In the genomic region with DNA sequence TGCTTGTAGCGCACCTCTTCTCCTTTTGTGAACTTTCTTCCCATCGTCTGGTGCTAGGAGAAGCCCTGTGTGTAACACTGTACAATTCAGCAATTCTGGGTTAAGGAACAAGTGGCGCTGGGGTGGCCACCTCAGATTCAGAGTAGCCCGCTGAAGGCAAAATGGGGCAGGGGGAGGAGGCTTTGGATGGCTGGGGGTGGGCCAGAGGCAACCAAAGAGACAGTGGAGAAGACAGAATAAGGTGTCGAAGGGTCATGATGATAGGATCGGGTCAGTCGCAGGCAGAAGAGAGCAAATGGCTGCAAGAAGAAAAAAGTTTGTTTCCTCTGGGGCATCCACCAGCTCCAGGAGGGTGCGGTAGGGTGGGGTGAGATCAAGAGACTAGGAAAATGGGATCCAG, we compare ENCODE assay signal across 12 mouse cellular contexts. TPM values are rescaled to one million over a fixed set of nuclear protein-coding genes. Genes with fewer than 3 reads are reported as not detected.
DNase-seq lines count a peak whose midpoint lies in the region; ATAC-seq and TF ChIP-seq lines count a peak whose summit lies in the region.
"Had no signal": no experiment of that assay in that cellular context is flagged by ENCODE, and none has a peak within 500 bp of the region (broad histone marks: within the 10 kb centered on the region; RNA-seq: fewer than 3 reads in every experiment).

No protein-coding gene starts in this region.

- intact Hi-C loops in heart, postnatal 10 days (cut with DNase I), result loop anchor here (5.0 kb wide), 1 partner anchor 93 kb away; no protein-coding TSS in a partner anchor
- intact Hi-C loops in left cerebral cortex, postnatal 14 days (cut with DNase I), result loop anchor here (5.0 kb wide), 3 partner anchors 47 to 107 kb away; no protein-coding TSS in a partner anchor

- WGBS in lung, embryonic 14.5 days, result 41% methylated on average over 8 of the region's 8 CpGs
- 27% methylated on average over 8 of the region's 8 CpGs for WGBS in limb, embryonic 12.5 days

- no peak overlapping the region for H3K9ac ChIP-seq in lung, embryonic 14.5 days
- H3K9ac ChIP-seq in limb, embryonic 12.5 days (replicated peaks), result no peak overlapping the region

- no peaks in the 10 kb centered on the region for H3K36me3 ChIP-seq in lung, embryonic 14.5 days (ENCODE audit: insufficient read depth)
- no peaks in the 10 kb centered on the region for H3K36me3 ChIP-seq in limb, embryonic 12.5 days

- no peak overlapping the region for H3K27ac ChIP-seq in lung, embryonic 14.5 days (ENCODE audit: low read depth)
- no peak overlapping the region for H3K27ac ChIP-seq in limb, embryonic 12.5 days

- peak overlapping the region; percentile 43; the same call in 1 of the 2 replicates for H3K4me3 ChIP-seq in lung, embryonic 14.5 days (ENCODE audit: low read depth, low read length)
- H3K4me3 ChIP-seq in limb, embryonic 12.5 days (replicated peaks), result peak overlapping the region; percentile 52; the same call in 1 of the 2 replicates
- H3K4me3 ChIP-seq: erythroblast, embryonic 14.5 days had no signal

- no peaks in the 10 kb centered on the region; the same call in 1 of the 2 replicates for H3K4me1 ChIP-seq in lung, embryonic 14.5 days (ENCODE audit: insufficient read depth)
- H3K4me1 ChIP-seq in limb, embryonic 12.5 days (replicated peaks), result peaks cover 12% of the 10 kb centered on the region

- peaks cover 38% of the 10 kb centered on the region for H3K27me3 ChIP-seq in lung, embryonic 14.5 days (ENCODE audit: insufficient read depth, low read length)
- H3K27me3 ChIP-seq in limb, embryonic 12.5 days, result peaks cover 52% of the 10 kb centered on the region

- DNase-seq in heart, adult 11 months, result peak; percentile 61
- DNase-seq in heart, postnatal 10 days, result no peak
- DNase-seq in lung, embryonic 14.5 days, result no peak
- no peak for DNase-seq in lung, postnatal 4 days
- DNase-seq in retina, embryonic 14.5 days (ENCODE audit: low spot score), result peak; percentile 24
- no peak for DNase-seq in left cerebral cortex, postnatal 14 days (ENCODE audit: low spot score in 2 of 2)
- DNase-seq: adrenal gland, adult 8-10 months; cerebellum, adult 18-20 months; lung, postnatal 10 days had no signal

- no peaks in the 10 kb centered on the region for H3K9me3 ChIP-seq in lung, embryonic 14.5 days (ENCODE audit: low read depth, low read length)
- no peaks in the 10 kb centered on the region for H3K9me3 ChIP-seq in limb, embryonic 12.5 days

- H3K4me2 ChIP-seq in lung, embryonic 14.5 days, result peak overlapping the region; percentile 93; the same call in 1 of the 2 replicates
- peak overlapping the region; percentile 91; the same call in 1 of the 2 replicates for H3K4me2 ChIP-seq in limb, embryonic 12.5 days

- no peak for ATAC-seq in lung, embryonic 14.5 days (ENCODE audit: insufficient read depth)
- no peak for ATAC-seq in limb, embryonic 12.5 days (ENCODE audit: insufficient number of reproducible peaks, insufficient read depth, low FRiP score, low TSS enrichment, low read depth)
- no peak for ATAC-seq in erythroid progenitor cell, adult 5-6 weeks (replicated peaks; ENCODE audit: low FRiP score, poor library complexity, severe bottlenecking)

- no peak for TF ChIP-seq CTCF in lung, embryonic 14.5 days (IDR thresholded peaks at IDR 0.05; ENCODE audit: low read depth)

RNA-seq across cellular contexts. Expression of gene Ildr2, which starts 1.2 kb away (rescaled TPM):
- 1 to 10 TPM; 3.8 to 4.6 TPM for total RNA-seq in heart, postnatal 10 days (2021)
- polyA plus RNA-seq in lung, embryonic 14.5 days (2014; fragmentation: Nextera tagmentation; extraction: Ambion mirVana), result 1.0 and 1.3 TPM in 2 replicates
- polyA plus RNA-seq in limb, embryonic 12.5 days (2016; fragmentation: Nextera tagmentation; extraction: Ambion mirVana), result 0.23 and 0.29 TPM in 2 replicates
- total RNA-seq in left cerebral cortex, postnatal 14 days (2021), result 100 to 1,000 TPM; 146 to 166 TPM
- not detected in 2 replicates for total RNA-seq in erythroid progenitor cell, adult 5-6 weeks (2015; ENCODE audit: low replicate concordance)
- not detected in 2 replicates for total RNA-seq in erythroid progenitor cell, adult 5-6 weeks (2017; ENCODE audit: low replicate concordance)
- polyA plus RNA-seq: erythroblast, embryonic 14.5 days had no signal

RNA-seq across cellular contexts. Expression of gene Mael, which starts 16.5 kb away (rescaled TPM):
- not detected for total RNA-seq in heart, postnatal 10 days (2021)
- polyA plus RNA-seq in lung, embryonic 14.5 days (2014; fragmentation: Nextera tagmentation; extraction: Ambion mirVana), result not detected in 2 replicates
- 0.14 TPM in 1 of 2 replicates, not detected in the other for polyA plus RNA-seq in limb, embryonic 12.5 days (2016; fragmentation: Nextera tagmentation; extraction: Ambion mirVana)
- not detected for total RNA-seq in left cerebral cortex, postnatal 14 days (2021)
- not detected in 2 replicates for total RNA-seq in erythroid progenitor cell, adult 5-6 weeks (2015; ENCODE audit: low replicate concordance)
- not detected in 2 replicates for total RNA-seq in erythroid progenitor cell, adult 5-6 weeks (2017; ENCODE audit: low replicate concordance)
- total RNA-seq: adrenal gland, adult 8-10 months had no signal
- polyA plus RNA-seq: erythroblast, embryonic 14.5 days had no signal

Comparison
In these comparisons a context has a peak if more than half of its experiments do, and no peak if none do; other contexts are left out.
1. DNase-seq: peak in heart, adult 11 months (single experiment) and retina, embryonic 14.5 days (single experiment); none in heart, postnatal 10 days (0 of 2), lung, embryonic 14.5 days (single experiment), lung, postnatal 4 days (0 of 2) and left cerebral cortex, postnatal 14 days (0 of 2).
2. RNA of gene Ildr2, which starts 1.2 kb away (total RNA-seq): 146 to 166 TPM in left cerebral cortex, postnatal 14 days; 3.8 to 4.6 TPM in heart, postnatal 10 days and not detected in erythroid progenitor cell, adult 5-6 weeks; every median in the first group is over 10 times any median in the second.